Mouse (Mus musculus): ENCODE data around the gene Tmem186.

- TF ChIP-seq CTCF (IDR thresholded peaks at IDR 0.05; ENCODE audit: low read depth) (peak; percentile 42), EP300 (IDR thresholded peaks at IDR 0.05; ENCODE audit: low read depth) (no peak)
Observed at GRCm38 (mm10) chr16:8671551-8672349, 34.2 kb upstream of the Tmem186 start, which contains the start of gene Carhsp1.

All from heart, postnatal 0 days (tissue).